Mouse (Mus musculus) kidney, postnatal 0 days (tissue): ENCODE measurements at regions not wholly inside any gene's neighbourhood (a gene's known extent, or its start where the extent isn't known, plus 50 kb on each side); places are given as distances from the start of the nearest gene placed in this dataset.

ENCODE experiments used
- ATAC-seq: fragments of 200-750 bp; cut with Nextera tagmentation; replicated peaks from 2 replicates; pipeline ENCODE4 v1.8.0; 2017; ENCODE audit warnings: low read depth, moderate number of reproducible peaks, moderate TSS enrichment, moderate library complexity; ENCODE audit not compliant: low FRiP score
- DNase-seq: peaks from one replicate; pipeline ENCODE4 v3.0.0-alpha.2; 2016; ENCODE audit warnings: low spot score
- H3K27ac ChIP-seq: fragments of 300-500 bp; sonication (generic); 2 replicates; pipeline ENCODE4 v1.5.1; 2014; ENCODE audit warnings: mild to moderate bottlenecking
- H3K27me3 ChIP-seq: fragments of 300-500 bp; sonication (generic); 2 replicates; pipeline ENCODE4 v1.6.1; 2014; ENCODE audit warnings: low read length, mixed read lengths; ENCODE audit not compliant: insufficient read depth
- H3K36me3 ChIP-seq: fragments of 300-500 bp; sonication (generic); 2 replicates; pipeline ENCODE4 v1.6.1; 2014; ENCODE audit warnings: low read length, mixed read lengths; ENCODE audit not compliant: insufficient read depth
- H3K4me1 ChIP-seq: fragments of 300-500 bp; sonication (generic); replicated peaks from 2 replicates; pipeline ENCODE4 v1.6.1; 2014; ENCODE audit warnings: antibody characterized with exemption, low read length, mixed read lengths; ENCODE audit not compliant: insufficient read depth
- H3K4me2 ChIP-seq: fragments of 300-500 bp; sonication (generic); 2 replicates; pipeline ENCODE4 v1.6.1; 2014; ENCODE audit warnings: mild to moderate bottlenecking, low read length, moderate library complexity, mixed read lengths
- H3K4me3 ChIP-seq: fragments of 300-500 bp; sonication (generic); replicated peaks from 2 replicates; pipeline ENCODE4 v1.5.1; 2014; ENCODE audit warnings: low read depth, low read length
- H3K9ac ChIP-seq: fragments of 300-500 bp; sonication (generic); 2 replicates; pipeline ENCODE4 v1.6.1; 2014; ENCODE audit warnings: low read depth, low read length
- H3K9me3 ChIP-seq: fragments of 300-500 bp; sonication (generic); replicated peaks from 2 replicates; pipeline ENCODE4 v1.6.1; 2016; ENCODE audit warnings: low read length, inconsistent platforms, mixed read lengths
- CTCF ChIP-seq: IDR thresholded peaks from 2 replicates; pipeline ENCODE4 v1.5.1; 2016; ENCODE audit warnings: antibody characterized with exemption, low read depth, mild to moderate bottlenecking, moderate library complexity
- WGBS: fragments of 180-500 bp; shearing (Covaris S2); extraction: QIAGEN DNeasy Blood & Tissue Kit; methylation state at CpG from one replicate; pipeline ENCODE4 v1.1.7; 2014; 5-methylcytosine and 5-hydroxymethylcytosine counted together

- H3K4me3 ChIP-seq: no peak overlapping the region
- ATAC-seq: no peak
- 53% methylated on average over 14 of the region's 14 CpGs for WGBS
- peak; percentile 72 for TF ChIP-seq CTCF
- no peaks in the 10 kb centered on the region for H3K27me3 ChIP-seq
- H3K36me3 ChIP-seq: no peaks in the 10 kb centered on the region
- H3K9ac ChIP-seq: no peak overlapping the region
- no peaks in the 10 kb centered on the region for H3K4me1 ChIP-seq
- peak; percentile 54 for DNase-seq
- H3K27ac ChIP-seq: no peak overlapping the region
- H3K9me3 ChIP-seq: no peaks in the 10 kb centered on the region
- no peak overlapping the region for H3K4me2 ChIP-seq
These were observed 54.7 kb upstream of the Cand1 start for GRCm38 (mm10) chr10:119294454-119295149.

GRCm38 (mm10) chr10:119293372-119293771, 53.5 kb upstream of the Cand1 start:
- WGBS: 90% methylated on average over 8 of the region's 8 CpGs
- H3K9me3 ChIP-seq: no peaks in the 10 kb centered on the region
- no peaks in the 10 kb centered on the region for H3K4me1 ChIP-seq
- no peaks in the 10 kb centered on the region for H3K36me3 ChIP-seq
- H3K9ac ChIP-seq: no peak overlapping the region
- ATAC-seq (no peak), DNase-seq (no peak)
- TF ChIP-seq CTCF: no peak
- H3K27me3 ChIP-seq: no peaks in the 10 kb centered on the region
- H3K27ac ChIP-seq: no peak overlapping the region
- no peak overlapping the region for H3K4me3 ChIP-seq
- no peak overlapping the region for H3K4me2 ChIP-seq
